Mouse (Mus musculus) heart, postnatal 25 days (tissue): ENCODE data around the gene Pex7. TPM values are rescaled to one million over a fixed set of nuclear protein-coding genes. Genes with fewer than 3 reads are reported as not detected.

ENCODE experiments used
- DNase-seq: peaks from one replicate; pipeline ENCODE4 v3.0.0; 2022; ENCODE audit warnings: low spot score
- intact Hi-C: fragments of 180-260 bp; cut with DNase I; formaldehyde crosslinking; loops from one replicate; pipeline ENCODE4 v1.15.1; 2025
- total RNA-seq, 2 experiments: library from RNA; stranded (reverse); gene quantifications; 2 replicates each; pipeline ENCODE4 v1.2.3; 2021

The Pex7 gene
- 10 to 100 TPM; 25.5 to 28.9 TPM for total RNA-seq

DNA sequence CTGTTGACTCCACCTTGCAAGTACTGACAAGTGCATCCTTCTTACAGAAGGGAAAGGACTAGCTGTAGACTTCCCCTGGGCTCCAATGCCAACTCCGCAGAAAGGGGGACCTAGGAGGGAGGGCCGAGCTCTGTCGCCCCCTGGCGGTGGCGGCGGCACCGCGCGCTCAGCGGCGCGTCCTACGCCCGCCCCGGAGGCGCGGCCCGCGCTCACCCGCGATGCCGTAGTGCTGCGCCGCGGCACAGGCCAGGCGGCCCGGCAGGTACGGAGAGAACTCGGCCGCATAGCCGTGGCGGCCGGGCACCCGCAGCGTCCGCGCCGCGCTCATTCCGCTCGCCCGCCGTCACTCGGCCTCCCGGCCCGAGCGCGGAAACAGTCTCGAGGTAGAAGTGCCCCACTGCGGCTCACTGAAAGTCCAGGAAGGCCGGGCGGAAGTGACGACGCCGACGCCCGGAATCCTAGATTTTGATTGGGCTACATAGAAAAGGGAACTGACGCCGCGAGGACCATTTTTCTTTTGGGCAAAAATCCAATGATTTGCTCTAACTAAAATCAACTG, at the start of gene Pex7:
Gene Pex7, minus strand, starts transcription at position 444 of the 559 bp plus-strand sequence.
- intact Hi-C loops, result no loop called here
- peak; percentile 86 for DNase-seq

DNA sequence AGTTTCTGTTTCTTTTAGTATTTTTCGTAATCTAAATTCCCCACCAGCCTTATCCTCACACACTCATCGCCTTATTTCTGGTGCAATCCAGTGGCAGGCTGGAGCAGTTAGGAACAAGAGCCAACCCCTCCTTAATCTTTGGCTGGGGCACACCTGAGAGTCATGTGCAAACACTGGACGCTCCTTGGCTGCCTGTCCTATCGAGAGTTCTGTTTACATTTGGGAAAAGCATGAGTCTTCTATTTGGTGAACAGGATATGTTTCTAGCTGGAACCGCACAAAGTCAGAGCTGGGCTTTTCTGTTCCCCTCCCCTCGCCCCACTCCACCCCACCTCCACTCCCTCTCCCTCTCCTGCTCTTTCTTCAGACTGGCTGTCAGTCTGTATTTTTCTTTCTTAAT, 49.3 kb upstream of the Pex7 start:
- no peak for DNase-seq
- intact Hi-C loops, result no loop called here

DNA sequence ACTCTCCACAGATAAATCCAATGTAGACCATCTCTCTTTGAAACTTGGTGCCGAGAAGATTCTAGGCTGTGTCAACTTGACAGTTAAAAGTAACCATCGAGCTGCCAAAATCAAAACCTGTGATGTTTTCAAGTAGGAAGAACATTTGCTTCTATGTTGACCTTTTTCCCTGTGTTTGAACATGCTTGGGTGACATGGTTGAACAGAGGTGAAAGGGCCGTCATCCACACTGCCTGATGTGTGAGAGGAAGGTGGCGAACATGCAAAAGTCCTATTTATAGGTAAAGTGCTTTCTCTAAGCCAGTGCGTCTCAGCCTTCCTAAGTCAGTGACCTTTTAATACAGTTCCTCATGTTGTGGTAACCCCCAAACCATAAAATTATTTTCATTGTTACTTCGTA, 48.3 kb upstream of the Pex7 start:
- DNase-seq, result no peak
- intact Hi-C loops, result no loop called here

DNA sequence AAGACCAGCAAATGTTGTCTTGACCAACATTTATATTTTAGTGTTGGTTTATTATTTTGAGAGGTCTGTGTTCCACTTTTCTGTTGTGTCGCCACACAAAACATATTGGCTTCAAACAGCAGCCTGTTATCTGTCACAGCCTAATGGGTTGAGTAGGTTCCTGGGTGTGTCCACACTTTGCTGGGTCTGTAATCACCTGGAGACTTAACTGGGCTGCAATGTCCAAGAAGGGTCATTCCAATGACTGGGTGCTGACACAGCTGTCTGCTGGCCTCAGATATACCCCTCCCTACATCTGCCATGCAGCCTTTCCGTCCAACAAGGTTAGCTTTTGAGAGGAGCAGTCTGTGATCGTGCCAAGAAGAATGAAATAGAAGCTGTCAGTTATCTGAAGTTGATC, 47.1 kb upstream of the Pex7 start:
- DNase-seq, result no peak
- intact Hi-C loops, result no loop called here

DNA sequence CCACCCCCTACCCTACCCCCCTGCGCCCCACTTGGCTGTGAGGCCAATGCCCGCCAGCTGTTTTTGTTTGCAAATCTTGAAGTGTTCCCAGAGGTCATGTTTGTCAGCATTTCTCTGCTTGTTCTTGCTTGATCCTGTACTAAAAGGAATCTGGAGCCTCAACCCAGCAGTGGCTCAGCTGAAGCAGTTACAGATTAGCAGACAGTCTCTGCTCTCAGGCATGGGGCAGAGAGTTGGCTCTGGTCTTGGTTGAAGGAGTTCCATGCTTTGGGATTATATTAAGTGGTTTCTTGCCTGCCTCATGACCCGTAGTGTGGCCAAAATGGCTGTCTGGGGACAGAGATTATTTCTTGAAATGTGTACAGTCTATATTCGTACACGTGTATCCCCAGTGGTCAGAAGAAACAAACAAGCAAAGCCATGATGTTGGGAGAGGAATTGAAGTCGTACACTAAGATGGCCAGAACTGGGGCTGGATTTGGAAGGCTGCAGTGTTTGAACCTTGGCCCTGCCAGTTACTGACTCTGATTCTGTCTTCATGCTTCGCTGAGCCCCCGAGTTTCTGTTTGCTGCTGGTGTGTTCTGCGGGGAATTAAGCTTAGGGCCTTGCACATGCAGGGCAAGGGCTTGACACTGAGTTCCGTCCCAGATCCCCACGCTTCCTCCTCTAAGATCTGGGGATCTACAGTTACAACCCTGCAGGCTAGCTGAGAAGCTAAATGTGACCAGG, 45.7 kb upstream of the Pex7 start:
- intact Hi-C loops, result no loop called here
- no peak for DNase-seq

DNA sequence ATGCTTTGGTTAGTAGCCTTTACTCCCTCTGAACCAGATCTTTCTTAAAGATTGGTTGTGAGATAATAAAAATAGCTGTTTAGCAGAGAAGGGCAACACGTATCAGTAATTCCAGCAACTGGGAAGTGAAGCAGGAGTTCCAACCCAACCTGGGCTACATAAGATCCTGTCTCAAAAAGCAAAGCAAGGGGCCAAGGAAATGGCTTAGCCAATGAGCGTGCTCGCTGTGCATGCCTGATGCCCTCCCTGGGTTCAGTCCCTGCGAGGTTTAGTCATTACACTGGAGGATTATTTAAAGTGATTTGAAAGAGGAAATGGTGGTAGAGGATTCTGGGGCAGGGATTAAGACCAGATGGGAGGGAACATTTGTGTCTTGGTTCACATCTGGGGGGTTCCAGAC, 41.6 kb upstream of the Pex7 start:
- intact Hi-C loops, result no loop called here

DNA sequence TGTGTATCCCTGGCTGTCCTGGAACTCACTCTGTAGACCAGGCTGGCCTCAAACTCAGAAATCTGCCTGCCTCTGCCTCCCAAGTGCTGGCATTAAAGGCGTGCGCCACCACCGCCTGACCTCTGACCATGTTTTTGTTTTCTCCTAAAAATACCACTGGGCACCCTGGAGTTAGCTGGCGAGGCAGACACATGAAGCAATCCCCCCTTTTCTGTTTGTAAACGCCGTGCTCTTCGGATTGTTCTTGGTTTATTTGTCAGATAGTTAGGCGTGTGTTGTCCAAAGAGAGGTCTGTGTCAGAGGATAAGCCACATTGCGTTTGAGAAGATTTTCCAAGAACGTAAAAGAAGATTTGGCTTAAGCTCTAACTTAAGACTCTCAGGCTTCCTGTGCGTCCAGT, 40.9 kb upstream of the Pex7 start:
- intact Hi-C loops, result no loop called here

More for the DNA sequence above, 41.6 kb upstream of the Pex7 start:
- DNase-seq, result no peak

DNA sequence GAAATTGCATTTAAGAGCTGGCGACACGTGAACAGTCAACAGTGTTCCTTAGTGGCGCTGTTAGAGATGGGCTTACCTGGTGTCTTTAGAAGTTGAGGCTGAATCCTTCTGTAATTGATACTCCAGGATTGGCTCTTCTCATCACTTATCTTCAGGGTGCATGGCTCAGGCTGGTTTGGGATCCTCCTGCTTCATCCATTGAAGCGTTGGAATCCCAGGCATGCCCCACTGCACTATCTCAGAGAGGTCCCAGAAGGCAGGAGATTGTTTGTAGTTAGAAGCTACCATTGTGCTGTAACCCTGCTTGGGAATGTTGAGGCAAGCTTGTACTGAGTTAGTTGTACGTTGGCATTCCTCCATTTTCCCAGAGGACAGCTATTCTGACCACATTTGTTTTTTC, 40.4 kb upstream of the Pex7 start:
- intact Hi-C loops, result no loop called here
- no peak for DNase-seq

More for the DNA sequence above, 40.9 kb upstream of the Pex7 start:
- DNase-seq, result no peak

DNA sequence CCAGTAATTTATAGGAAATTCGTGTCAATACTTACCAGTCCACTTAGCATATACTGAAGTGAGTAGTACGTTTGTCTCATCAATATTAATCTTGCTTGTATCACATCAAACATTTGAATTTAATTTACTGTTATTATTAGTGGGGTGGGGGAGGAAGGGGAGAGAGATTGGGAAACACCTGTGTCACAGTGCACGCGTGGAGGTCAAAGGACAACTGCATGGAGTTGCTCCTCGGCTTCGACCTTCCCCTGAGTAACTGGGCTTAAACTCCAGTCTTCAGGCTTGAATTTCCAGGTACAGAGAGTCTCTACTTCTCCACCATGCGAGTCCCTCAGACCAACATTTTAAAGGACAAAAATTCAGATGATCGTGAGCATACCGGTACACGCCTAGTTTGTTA, 40.0 kb upstream of the Pex7 start:
- intact Hi-C loops, result no loop called here
- DNase-seq, result no peak

DNA sequence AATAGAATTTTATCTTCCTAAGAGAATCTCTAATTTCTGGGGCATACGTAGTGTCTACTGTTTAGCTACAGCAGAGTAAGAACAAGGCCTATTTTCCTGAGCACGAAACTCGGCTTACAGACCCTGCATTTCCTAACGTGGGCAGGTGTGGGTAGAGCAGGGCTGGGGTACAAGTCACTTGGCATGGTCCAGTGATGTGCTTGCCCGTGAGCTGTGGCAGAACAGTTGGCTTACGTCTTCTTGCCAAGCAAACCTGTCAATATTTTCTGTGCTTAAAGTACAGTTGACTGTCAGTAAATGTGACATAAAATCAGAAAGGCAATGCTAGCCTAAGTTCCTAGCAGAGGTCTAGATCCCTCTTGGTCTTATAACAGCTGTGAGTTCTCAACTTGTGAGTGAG, 39.2 kb upstream of the Pex7 start:
- intact Hi-C loops, result no loop called here
- DNase-seq, result no peak

DNA sequence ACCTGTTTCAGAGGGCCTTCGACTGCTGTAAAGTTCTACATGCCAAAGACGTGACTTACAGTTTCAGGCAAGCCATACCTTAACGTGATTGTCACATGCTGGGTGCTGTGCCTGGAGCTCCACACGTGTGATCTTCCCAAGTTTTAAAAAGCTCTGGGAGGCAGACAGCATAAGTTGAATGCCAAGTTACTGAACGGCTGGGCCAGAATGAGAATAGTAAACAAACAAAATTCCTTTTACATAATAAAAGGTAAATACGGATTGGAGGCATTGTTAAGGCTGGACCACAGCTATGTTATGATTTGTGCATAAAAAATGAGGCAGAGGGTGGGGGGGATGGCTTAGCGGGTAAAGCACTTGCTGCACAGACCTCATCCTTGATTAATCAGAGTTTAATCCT, 38.2 kb upstream of the Pex7 start:
- intact Hi-C loops, result no loop called here
- DNase-seq, result no peak

DNA sequence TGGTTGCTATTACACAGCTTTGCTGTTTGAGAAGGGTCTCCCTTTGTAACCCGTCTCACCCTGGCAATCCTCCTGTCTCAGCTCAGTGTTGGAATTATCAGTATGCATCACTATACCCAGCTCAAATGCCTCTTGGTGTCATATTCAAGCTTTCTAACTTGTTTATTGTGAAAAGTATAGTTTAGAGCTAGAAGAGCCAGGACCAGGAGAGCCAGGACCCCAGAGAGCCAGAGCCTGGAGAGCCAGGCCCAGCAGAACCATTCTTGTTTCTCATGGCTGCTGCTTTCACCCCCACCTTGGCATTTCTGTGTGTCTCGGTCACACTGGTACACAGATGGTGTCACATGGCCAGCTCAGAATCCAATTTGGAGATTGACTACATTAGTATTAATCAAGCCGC, 35.1 kb upstream of the Pex7 start:
- no peak for DNase-seq
- intact Hi-C loops, result no loop called here

DNA sequence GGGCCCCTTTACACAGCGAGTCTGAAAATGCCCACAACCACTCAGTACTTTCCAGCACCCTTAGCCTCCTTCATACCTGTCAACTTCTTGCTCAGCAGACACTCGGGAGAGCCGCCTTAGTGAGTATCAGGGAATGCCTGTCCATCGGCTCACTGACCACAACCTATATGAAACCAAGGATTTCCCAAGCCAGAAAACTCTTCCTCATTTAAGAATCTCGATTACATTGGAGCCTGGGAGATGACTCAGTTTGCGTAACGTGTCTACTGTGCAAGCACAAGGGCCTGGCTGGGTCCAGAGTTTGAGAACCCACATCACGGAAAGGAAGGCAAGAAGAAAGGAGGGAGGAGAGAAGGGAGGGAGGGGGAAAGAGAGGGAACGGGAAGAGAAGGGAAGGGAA, 34.4 kb upstream of the Pex7 start:
- no peak for DNase-seq
- intact Hi-C loops, result no loop called here

DNA sequence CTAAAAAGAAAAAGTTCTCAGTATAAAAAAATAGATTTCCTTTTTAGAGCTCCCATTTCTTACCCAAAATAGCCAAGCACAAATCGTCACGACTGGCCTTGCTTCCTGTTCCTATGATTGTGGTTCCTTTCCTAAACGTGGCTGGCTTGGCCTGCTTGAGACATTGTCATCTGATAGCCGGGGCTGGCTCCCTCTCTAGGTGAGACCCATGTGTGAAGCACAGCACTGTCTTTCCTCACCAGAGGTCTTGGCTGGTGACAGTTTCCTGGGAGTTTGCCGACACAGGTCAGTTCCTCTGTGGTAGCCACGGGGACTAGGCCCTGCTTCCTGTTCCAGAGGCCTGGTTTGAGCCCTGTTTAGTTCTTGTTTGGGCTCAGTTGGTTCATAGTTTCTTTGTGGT, 33.6 kb upstream of the Pex7 start:
- intact Hi-C loops, result no loop called here
- peak; percentile 51 for DNase-seq

DNA sequence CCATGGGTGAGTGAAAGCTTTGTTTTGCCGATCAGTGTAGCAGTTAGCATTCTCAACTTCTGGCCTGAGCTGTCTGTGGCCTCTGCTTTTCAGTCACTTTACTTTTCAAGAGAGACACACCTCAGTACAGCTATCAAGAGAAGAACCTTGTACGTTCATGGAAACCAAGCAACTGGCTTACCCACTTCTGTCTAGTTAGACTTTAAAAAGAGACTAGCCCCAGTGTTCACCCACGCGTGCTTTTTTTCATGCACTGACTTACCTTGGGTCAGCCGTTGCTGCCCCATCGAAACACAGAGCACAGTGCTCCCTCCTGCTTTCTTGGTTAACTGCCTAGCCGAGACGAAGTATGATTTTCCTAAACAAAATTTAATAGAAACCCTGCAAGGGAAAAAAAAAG, 33.1 kb upstream of the Pex7 start:
- intact Hi-C loops, result no loop called here
- DNase-seq, result no peak

DNA sequence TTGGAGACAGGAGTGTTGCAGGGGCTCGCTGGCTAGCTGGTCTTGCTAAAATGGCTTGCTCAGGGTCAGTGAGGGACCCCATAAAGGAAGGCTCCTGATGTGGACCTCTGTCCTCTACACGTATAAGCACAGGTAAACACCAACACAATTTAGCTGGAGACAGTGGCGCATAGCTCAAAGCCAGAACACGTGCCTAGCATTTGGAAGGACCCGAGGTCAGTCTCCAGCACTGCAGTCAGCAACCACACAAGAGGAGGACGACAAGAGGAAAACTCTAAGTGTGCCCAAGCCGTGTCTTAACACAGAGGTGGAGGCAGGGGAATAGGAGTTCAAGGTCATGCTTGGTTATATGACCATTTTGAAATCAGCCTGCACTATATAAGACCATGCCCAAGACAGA, 32.6 kb upstream of the Pex7 start:
- no peak for DNase-seq
- intact Hi-C loops, result no loop called here

DNA sequence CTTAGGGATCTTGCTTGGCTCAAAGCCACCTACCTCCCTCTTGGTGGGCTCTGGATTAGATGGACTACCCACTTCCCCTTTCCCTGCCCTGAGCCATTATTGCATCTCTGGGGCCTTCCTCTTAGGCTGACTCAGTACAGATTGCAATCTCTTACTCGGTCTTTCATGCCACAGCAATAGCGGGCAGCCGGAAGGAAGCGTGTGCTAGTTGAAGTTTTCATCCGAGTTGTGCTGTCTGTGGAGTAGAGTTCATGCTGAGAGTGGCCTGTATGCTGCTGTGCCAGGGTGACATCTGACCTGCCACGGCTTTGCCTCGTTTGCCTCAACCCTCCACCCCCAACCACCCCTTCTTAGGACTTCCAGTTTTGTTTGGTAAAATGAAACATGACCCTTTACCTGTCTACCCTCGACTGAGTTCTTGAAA, 31.8 kb upstream of the Pex7 start:
- intact Hi-C loops, result no loop called here
- no peak for DNase-seq

DNA sequence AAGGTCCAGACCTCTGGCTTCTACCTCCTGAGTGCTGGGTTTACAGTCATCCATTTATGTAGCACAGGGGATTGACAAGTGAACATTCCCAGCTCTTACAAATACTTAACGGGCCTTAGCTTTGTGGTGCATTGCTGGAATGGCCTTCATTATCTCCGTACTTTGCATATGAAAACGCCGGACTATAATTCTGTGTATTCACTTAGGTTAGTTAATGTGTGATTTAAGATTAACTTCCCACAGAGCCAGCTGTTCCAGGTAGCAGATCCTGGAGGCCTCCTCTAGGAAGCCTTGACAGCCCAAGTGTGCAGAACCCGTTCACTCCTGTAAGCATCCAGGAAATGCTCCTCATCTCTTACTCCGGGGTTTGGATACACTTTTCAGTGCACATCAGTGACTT, 31.2 kb upstream of the Pex7 start:
- intact Hi-C loops, result no loop called here
- DNase-seq, result no peak

DNA sequence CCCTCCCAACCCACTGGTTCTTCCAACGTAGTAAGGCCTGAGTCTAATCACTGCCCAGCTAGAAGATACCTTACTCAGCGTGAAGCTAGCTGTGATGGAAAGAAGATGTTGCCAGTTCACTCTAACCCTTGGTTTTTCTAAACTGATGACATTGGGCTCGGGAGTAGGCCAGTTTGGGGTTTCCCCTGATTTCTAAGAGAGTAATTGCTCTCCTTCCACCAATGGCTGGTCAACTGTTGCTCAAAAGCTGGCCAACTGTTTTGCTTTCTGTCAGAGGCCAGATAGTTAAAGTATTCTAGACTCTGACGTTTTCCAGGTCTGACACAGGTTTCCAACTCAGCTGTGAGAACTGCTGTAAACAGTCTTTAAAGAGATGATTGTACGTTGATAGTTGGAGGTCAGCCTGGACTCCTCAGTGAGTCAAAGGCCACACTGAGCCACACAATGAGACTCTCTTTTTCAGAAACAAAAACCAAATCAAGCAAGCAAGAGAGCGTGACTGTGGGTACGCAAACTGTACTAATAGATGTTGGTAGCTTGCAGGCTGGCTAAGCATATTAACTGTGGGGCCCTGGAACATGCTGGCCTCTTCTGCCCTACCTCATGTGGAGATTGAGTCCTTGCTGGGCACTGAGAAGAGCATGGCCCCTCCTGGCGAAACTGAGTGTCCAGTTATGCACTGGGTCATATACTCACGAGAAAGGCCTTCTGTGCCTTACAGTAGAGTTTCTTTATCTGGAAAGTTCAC, 29.6 kb upstream of the Pex7 start:
- intact Hi-C loops, result no loop called here

DNA sequence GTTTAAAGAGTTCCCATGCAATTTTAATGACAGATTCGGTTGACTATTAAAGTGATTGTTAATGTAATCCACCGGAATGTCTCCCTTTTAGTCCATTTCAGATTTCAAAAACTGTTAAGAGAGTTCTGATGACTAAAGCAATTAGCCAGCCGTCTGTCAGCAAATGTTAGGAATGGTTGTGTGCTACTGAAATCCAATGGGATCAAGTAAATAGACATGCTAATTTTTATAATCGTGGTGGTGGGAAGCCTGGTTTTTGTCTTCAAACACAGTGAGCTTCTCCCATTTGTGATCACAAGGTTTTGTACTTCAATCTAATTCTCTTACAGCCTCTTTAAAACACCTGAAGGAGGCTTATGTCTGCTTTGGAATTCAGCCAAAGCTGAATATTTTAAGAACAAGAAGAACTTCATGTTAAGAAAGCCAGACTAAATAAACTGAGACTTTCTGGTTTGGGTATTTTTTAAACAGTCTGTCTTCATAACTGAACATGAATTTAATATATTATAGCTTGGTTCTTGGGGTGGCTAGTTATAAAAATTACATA, 28.4 kb upstream of the Pex7 start:
- intact Hi-C loops, result loop anchor here (2.0 kb wide), 1 partner anchor 189 kb away; no protein-coding TSS in a partner anchor
- DNase-seq, result no peak

More for the DNA sequence above, 29.6 kb upstream of the Pex7 start:
- DNase-seq, result no peak

DNA sequence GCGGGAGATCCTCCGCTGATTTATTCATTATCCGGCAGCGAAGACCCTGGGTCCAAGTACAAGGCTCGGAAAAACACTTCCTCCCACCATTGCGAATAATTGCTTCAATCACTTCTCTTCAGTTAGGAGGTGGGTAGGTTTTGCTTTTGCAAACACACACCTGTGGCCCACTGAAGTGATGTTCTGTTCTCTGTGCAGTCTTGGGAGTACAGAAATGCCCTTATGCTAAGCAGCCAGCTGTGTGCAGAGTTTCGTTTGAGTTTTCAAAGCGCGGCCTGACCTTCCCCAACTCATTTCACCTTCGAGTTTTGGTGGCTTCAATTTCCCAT, 27.8 kb upstream of the Pex7 start:
- DNase-seq, result no peak
- intact Hi-C loops, result loop anchor here (2.0 kb wide), 1 partner anchor 190 kb away; no protein-coding TSS in a partner anchor
